Mouse (Mus musculus) heart, embryonic 11.5 days (tissue): Measurements from ENCODE around the gene Ddx5. TPM values are rescaled to one million over a fixed set of nuclear protein-coding genes. Genes with fewer than 3 reads are reported as not detected.
"Not testable (repeated sequence)": the region's sequence is repeated elsewhere in the genome, so short reads cannot be mapped to it uniquely, and the experiment has no call there.

Experiments
- ATAC-seq: fragments of 200-750 bp; cut with Nextera tagmentation; replicated peaks from 2 replicates; pipeline ENCODE4 v1.8.0; 2017; ENCODE audit warnings: moderate library complexity; ENCODE audit not compliant: insufficient number of reproducible peaks, low FRiP score, low TSS enrichment
- H3K27ac ChIP-seq: fragments of 300-500 bp; sonication (generic); 2 replicates; pipeline ENCODE4 v1.5.1; 2014; ENCODE audit warnings: mild to moderate bottlenecking, low read depth, low read length
- H3K27me3 ChIP-seq: fragments of 300-500 bp; sonication (generic); 2 replicates; pipeline ENCODE4 v1.6.1; 2014; ENCODE audit warnings: mild to moderate bottlenecking, low read length, mixed read lengths; ENCODE audit not compliant: control insufficient read depth, insufficient read depth
- H3K36me3 ChIP-seq: fragments of 300-500 bp; sonication (generic); 2 replicates; pipeline ENCODE4 v1.6.1; 2014; ENCODE audit warnings: mild to moderate bottlenecking, low read length, moderate library complexity, mixed read lengths; ENCODE audit not compliant: control insufficient read depth, insufficient read depth
- H3K4me1 ChIP-seq: fragments of 300-500 bp; sonication (generic); 2 replicates; pipeline ENCODE4 v1.6.1; 2014; ENCODE audit warnings: low read length; ENCODE audit not compliant: control insufficient read depth, insufficient read depth
- H3K4me2 ChIP-seq: fragments of 300-500 bp; sonication (generic); 2 replicates; pipeline ENCODE4 v1.6.1; 2014; ENCODE audit warnings: mild to moderate bottlenecking, moderate library complexity
- H3K4me3 ChIP-seq: fragments of 300-500 bp; sonication (generic); 2 replicates; pipeline ENCODE4 v1.5.1; 2014; ENCODE audit warnings: low read depth, low read length
- H3K9ac ChIP-seq: fragments of 300-500 bp; sonication (generic); 2 replicates; pipeline ENCODE4 v1.6.1; 2014; ENCODE audit warnings: mild to moderate bottlenecking, low read depth, low read length, moderate library complexity
- H3K9me3 ChIP-seq: fragments of 300-500 bp; sonication (generic); replicated peaks from 2 replicates; pipeline ENCODE4 v1.6.1; 2016; ENCODE audit warnings: low read length; ENCODE audit not compliant: control insufficient read depth
- WGBS: fragments of 180-500 bp; shearing (Covaris S2); extraction: QIAGEN DNeasy Blood & Tissue Kit; methylation state at CpG from one replicate; pipeline ENCODE4 v1.1.7; 2014; ENCODE audit not compliant: insufficient replicate concordance; 5-methylcytosine and 5-hydroxymethylcytosine counted together
- polyA plus RNA-seq: library from polyadenylated mRNA; unstranded; fragments of >200 nt; fragmentation: Nextera tagmentation; extraction: Ambion mirVana; gene quantifications from 2 replicates; pipeline ENCODE4 v1.2.1, GENCODE M21; 2014

Ddx5 gene
- polyA plus RNA-seq, 1 experiment from 2014 or later: 291 TPM

- no peak overlapping the region for H3K4me2 ChIP-seq
- no peaks in the 10 kb centered on the region for H3K9me3 ChIP-seq
Measured at GRCm38 (mm10) chr11:106785043-106785442, 3.9 kb downstream of the Ddx5 start.

DNA sequence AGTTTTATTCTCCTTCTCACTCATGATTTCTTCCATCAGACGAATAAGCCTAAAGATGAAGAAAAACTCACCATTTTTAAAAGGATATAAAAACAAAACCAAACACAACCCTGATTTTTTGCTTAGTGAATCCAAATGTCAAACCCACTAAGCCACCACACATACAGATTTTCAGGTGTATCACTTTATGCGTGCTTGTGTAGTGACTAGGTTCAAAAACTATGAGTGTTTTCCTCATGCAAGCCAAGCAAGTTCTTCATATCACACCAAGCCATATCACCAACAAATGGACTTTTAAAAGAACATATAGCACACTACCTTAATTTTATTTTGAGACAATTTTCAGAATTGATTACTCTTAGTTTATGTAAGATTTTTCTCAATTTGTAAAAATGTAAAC, 4.5 kb downstream of the Ddx5 start:
- Histone ChIP-seq H3K27ac (no peak overlapping the region), H3K4me1 (0 out of 2 replicates have a peak, but pooled peaks cover 3% of the 10 kb centered on the region), H3K27me3 (no peaks in the 10 kb centered on the region), H3K4me2 (no peak overlapping the region), H3K9me3 (no peaks in the 10 kb centered on the region), H3K9ac (no peak overlapping the region), H3K36me3 (peaks cover 34% of the 10 kb centered on the region), H3K4me3 (no peak overlapping the region)
- no peak for ATAC-seq
- WGBS: 88% methylated on average over 2 of the region's 2 CpGs

More at GRCm38 (mm10) chr11:106785043-106785442, 3.9 kb downstream of the Ddx5 start:
- Histone ChIP-seq H3K27me3 (no peaks in the 10 kb centered on the region), H3K4me3 (no peak overlapping the region), H3K9ac (no peak overlapping the region), H3K4me1 (0 out of 2 replicates have a peak, but pooled peaks cover 3% of the 10 kb centered on the region), H3K36me3 (peaks cover 34% of the 10 kb centered on the region), H3K27ac (no peak overlapping the region)
- 77% methylated on average over 1 of the region's 1 CpGs for WGBS
- no peak for ATAC-seq

DNA sequence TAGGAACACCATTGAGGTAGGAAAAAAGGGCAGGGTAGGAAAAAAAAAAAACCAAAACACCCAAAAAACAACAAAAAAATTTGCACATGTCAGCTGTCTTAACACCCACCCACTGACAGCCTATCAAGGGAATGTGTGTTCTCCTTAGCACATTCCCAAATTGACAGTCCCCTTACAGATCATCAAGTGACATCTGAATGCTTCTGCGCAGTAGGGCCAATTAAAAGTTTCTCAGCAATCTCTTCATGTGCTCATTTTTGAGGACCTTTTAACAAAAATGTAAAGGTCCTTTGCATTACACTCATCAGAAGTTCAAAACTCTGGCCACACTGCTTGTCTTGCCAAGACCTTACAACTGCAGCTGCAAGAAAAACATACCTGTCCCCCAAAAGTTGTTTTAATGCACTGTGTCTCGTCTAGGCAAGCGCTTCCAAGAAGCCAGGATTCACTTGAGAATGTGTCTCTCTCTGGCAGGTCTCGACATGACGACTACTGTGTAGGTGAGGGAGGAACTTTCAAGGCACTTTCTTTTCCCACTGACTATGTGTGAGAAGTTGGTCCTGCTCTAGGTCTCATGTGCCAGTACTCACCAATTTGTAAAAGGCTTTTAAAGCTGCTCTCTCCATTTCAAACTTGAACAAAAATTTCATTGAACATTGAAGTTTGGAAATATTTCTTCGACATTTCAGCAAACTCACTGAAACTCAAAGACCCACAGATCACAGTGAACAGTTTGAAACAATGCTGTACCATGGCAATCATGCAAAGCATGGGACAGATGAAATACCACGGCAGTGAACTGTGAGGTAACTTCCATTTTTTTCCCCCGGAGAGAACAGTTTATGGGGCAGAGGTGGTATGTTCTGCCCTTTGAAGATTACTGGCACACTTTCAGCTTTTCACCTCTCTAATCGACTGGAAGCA, 5.9 kb downstream of the Ddx5 start:
- H3K27me3 ChIP-seq: no peaks in the 10 kb centered on the region
- no peak for ATAC-seq

GRCm38 (mm10) chr11:106782271-106782670, 6.7 kb downstream of the Ddx5 start:
- not testable (repeated sequence) for H3K4me1 ChIP-seq, H3K4me3 ChIP-seq, H3K27me3 ChIP-seq, H3K9ac ChIP-seq, H3K27ac ChIP-seq, H3K9me3 ChIP-seq, H3K4me2 ChIP-seq, ATAC-seq
- H3K36me3 ChIP-seq: peaks cover 34% of the 10 kb centered on the region
- WGBS: 86% methylated on average over 7 of the region's 7 CpGs

More for the DNA sequence above, 5.9 kb downstream of the Ddx5 start:
- Histone ChIP-seq H3K9ac (no peak overlapping the region), H3K4me3 (no peak overlapping the region), H3K4me1 (0 out of 2 replicates have a peak, but pooled peaks cover 3% of the 10 kb centered on the region), H3K9me3 (no peaks in the 10 kb centered on the region), H3K36me3 (peaks cover 34% of the 10 kb centered on the region), H3K4me2 (no peak overlapping the region), H3K27ac (no peak overlapping the region)
- WGBS: 83% methylated on average over 9 of the region's 9 CpGs

- no peak for ATAC-seq
- Histone ChIP-seq H3K4me2 (0 out of 2 replicates have a peak overlapping the region, but pooled peaks have one; percentile 1), H3K4me3 (no peak overlapping the region; the same call in 1 of the 2 replicates), H3K27me3 (no peaks in the 10 kb centered on the region), H3K9ac (no peak overlapping the region), H3K27ac (no peak overlapping the region; the same call in 1 of the 2 replicates), H3K4me1 (0 out of 2 replicates have a peak, but pooled peaks cover 3% of the 10 kb centered on the region), H3K36me3 (peaks cover 30% of the 10 kb centered on the region), H3K9me3 (no peaks in the 10 kb centered on the region)
- WGBS: 80% methylated on average over 6 of the region's 6 CpGs
Measured at GRCm38 (mm10) chr11:106780590-106781220, 8.3 kb downstream of the Ddx5 start.

DNA sequence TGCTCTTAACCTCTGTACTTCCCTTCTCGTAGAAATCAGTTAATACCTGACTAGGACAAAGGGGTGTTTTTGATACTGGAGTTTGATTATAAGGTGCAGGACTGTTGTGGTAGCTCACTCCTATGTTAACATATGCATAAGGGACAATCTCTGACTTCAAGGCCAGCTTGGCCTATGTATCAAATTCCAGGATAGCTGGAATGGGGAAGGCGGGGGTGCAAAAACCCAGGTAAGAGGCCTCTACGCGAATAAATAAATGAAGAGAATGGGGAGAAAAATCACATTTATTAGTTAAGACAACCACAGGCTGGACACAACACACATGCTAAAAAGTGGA, 8.9 kb downstream of the Ddx5 start:
- Histone ChIP-seq H3K4me1 (0 out of 2 replicates have a peak, but pooled peaks cover 3% of the 10 kb centered on the region), H3K4me2 (peak overlapping the region; percentile 91), H3K4me3 (peak overlapping the region; percentile 78; the same call in 1 of the 2 replicates), H3K9ac (peak overlapping the region; percentile 50; the same call in 1 of the 2 replicates), H3K27me3 (no peaks in the 10 kb centered on the region), H3K9me3 (no peaks in the 10 kb centered on the region), H3K27ac (peak overlapping the region; percentile 97), H3K36me3 (peaks cover 30% of the 10 kb centered on the region)
- 65% methylated on average over 4 of the region's 4 CpGs for WGBS
- ATAC-seq: peak; percentile 17; the same call in 1 of the 2 replicates

GRCm38 (mm10) chr11:106779388-106780088, 9.4 kb downstream of the Ddx5 start, which contains the start of gene Polg2:
Gene Polg2 (minus strand): TSS chr11:106779537.
- 0 out of 2 replicates have a peak, but pooled peaks cover 3% of the 10 kb centered on the region for H3K4me1 ChIP-seq
- WGBS: 2% methylated on average over 30 of the region's 30 CpGs
- no peaks in the 10 kb centered on the region for H3K27me3 ChIP-seq
- peak; percentile 96 for ATAC-seq
- peaks cover 27% of the 10 kb centered on the region for H3K36me3 ChIP-seq
- peak within 1 kb of the TSS; percentile 91 for H3K4me2 ChIP-seq
- H3K27ac ChIP-seq: peak within 1 kb of the TSS; percentile 97
- peak within 1 kb of the TSS; percentile 95 for H3K9ac ChIP-seq
- peak within 1 kb of the TSS; percentile 78 for H3K4me3 ChIP-seq
- no peaks in the 10 kb centered on the region for H3K9me3 ChIP-seq
